Mouse (Mus musculus): ENCODE measurements around the gene Cfi.

DNA sequence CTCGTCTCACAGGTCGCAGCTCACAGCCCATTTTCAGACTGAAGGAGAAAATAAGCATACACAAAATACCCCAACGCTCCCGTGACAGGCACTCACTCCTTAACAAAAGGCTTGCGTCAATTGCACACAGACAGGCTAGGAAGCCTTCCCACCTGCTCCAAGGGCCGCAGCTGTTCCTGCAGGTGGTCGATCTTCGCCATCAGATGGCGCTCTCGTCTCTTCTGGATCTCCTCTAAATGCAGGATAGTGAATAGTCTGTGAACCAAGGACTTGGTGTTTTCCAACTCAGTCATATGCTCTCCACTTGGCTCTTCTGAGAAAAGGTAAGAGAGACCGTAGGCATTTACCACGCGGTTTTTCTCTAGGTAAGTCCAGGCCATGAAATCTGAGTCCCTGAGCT, 82.8 kb downstream of the Cfi start:
- TF ChIP-seq CTCF (IDR thresholded peaks at IDR 0.05; ENCODE audit: borderline replicate concordance, extremely low read depth, insufficient read depth, insufficient read length), result peak; percentile 84
- no peak for TF ChIP-seq POLR2A (IDR thresholded peaks at IDR 0.05; ENCODE audit: borderline replicate concordance, extremely low read depth, insufficient read depth, insufficient read length, poor library complexity, severe bottlenecking)
